Mouse (Mus musculus) erythroblast, embryonic 14.5 days (primary cell): ENCODE results near the gene Il24. TPM values are rescaled to one million over a fixed set of nuclear protein-coding genes. Genes with fewer than 3 reads are reported as not detected.

Experiments used
- H3K27me3 ChIP-seq: 2 replicates; pipeline ENCODE4 v1.6.1; 2012; ENCODE audit warnings: inconsistent platforms; ENCODE audit not compliant: control insufficient read depth
- H3K36me3 ChIP-seq: 2 replicates; pipeline ENCODE4 v1.6.1; 2012; ENCODE audit warnings: mild to moderate bottlenecking, inconsistent platforms; ENCODE audit not compliant: control insufficient read depth
- H3K4me1 ChIP-seq: 2 replicates; pipeline ENCODE4 v1.6.1; 2012; ENCODE audit warnings: inconsistent platforms; ENCODE audit not compliant: control insufficient read depth
- H3K4me3 ChIP-seq: replicated peaks from 2 replicates; pipeline ENCODE3; 2012; ENCODE audit warnings: moderate library complexity, mild to moderate bottlenecking, inconsistent platforms
- H3K9me3 ChIP-seq: 2 replicates; pipeline ENCODE4 v1.6.1; 2012; ENCODE audit warnings: low read length, inconsistent platforms, mixed read lengths; ENCODE audit not compliant: control insufficient read depth
- GATA1 ChIP-seq: IDR thresholded peaks from 2 replicates; pipeline ENCODE4 v1.6.1; 2012; ENCODE audit warnings: low read length, inconsistent platforms, mixed read lengths
- TAL1 ChIP-seq: IDR thresholded peaks from 3 replicates; pipeline ENCODE4 v1.6.1; 2012; ENCODE audit warnings: low read length, inconsistent platforms, mixed read lengths
- polyA plus RNA-seq: library from polyadenylated mRNA; stranded (reverse); fragments of >175 nt; gene quantifications from 2 replicates; pipeline ENCODE4 v1.2.3, GENCODE M21; 2012

The Il24 gene
- not detected in 2 replicates for polyA plus RNA-seq

GRCm38 (mm10) chr1:130887354-130887753 is at the start of gene Il24:
Gene Il24, minus strand, starts transcription at chr1:130887454.
- H3K27me3 ChIP-seq, result peaks cover 4% of the 10 kb centered on the region; the same call in 1 of the 2 replicates
- H3K9me3 ChIP-seq, result no peaks in the 10 kb centered on the region
- TF ChIP-seq GATA1 (no peak), TAL1 (no peak)
- no peaks in the 10 kb centered on the region for H3K36me3 ChIP-seq
- no peaks in the 10 kb centered on the region for H3K4me1 ChIP-seq
- no peak within 1 kb of the TSS for H3K4me3 ChIP-seq

- H3K4me1 ChIP-seq, result no peaks in the 10 kb centered on the region
- TF ChIP-seq TAL1 (no peak), GATA1 (no peak)
- H3K36me3 ChIP-seq, result no peaks in the 10 kb centered on the region
- H3K27me3 ChIP-seq, result no peaks in the 10 kb centered on the region
- no peak overlapping the region for H3K4me3 ChIP-seq
- H3K9me3 ChIP-seq, result no peaks in the 10 kb centered on the region
These were observed 49.1 kb upstream of the Il24 start for GRCm38 (mm10) chr1:130936351-130936750.

- Histone ChIP-seq H3K4me1 (no peaks in the 10 kb centered on the region), H3K9me3 (no peaks in the 10 kb centered on the region), H3K4me3 (no peak overlapping the region), H3K27me3 (no peaks in the 10 kb centered on the region), H3K36me3 (no peaks in the 10 kb centered on the region)
- TF ChIP-seq TAL1 (no peak), GATA1 (no peak)
These were observed 39.2 kb upstream of the Il24 start for GRCm38 (mm10) chr1:130926484-130926883.

GRCm38 (mm10) chr1:130918323-130918980 is 31.2 kb upstream of the Il24 start:
- TF ChIP-seq GATA1, result no peak
- no peak for TF ChIP-seq TAL1
- H3K4me3 ChIP-seq, result no peak overlapping the region
- H3K4me1 ChIP-seq, result no peaks in the 10 kb centered on the region
- no peaks in the 10 kb centered on the region for H3K27me3 ChIP-seq
- no peaks in the 10 kb centered on the region for H3K36me3 ChIP-seq
- no peaks in the 10 kb centered on the region for H3K9me3 ChIP-seq

- H3K27me3 ChIP-seq, result no peaks in the 10 kb centered on the region
These were observed 24.3 kb upstream of the Il24 start, which contains the start of gene Il20 for GRCm38 (mm10) chr1:130911401-130912010. Gene Il20, minus strand, starts transcription at chr1:130911451.

GRCm38 (mm10) chr1:130902505-130902904 is 15.3 kb upstream of the Il24 start:
- TF ChIP-seq TAL1 (no peak), GATA1 (no peak)
- no peaks in the 10 kb centered on the region for H3K4me1 ChIP-seq
- H3K36me3 ChIP-seq, result no peaks in the 10 kb centered on the region
- no peaks in the 10 kb centered on the region for H3K9me3 ChIP-seq
- no peak overlapping the region for H3K4me3 ChIP-seq
- H3K27me3 ChIP-seq, result no peaks in the 10 kb centered on the region

More at GRCm38 (mm10) chr1:130911401-130912010, 24.3 kb upstream of the Il24 start, which contains the start of gene Il20:
- H3K4me1 ChIP-seq, result no peaks in the 10 kb centered on the region
- no peaks in the 10 kb centered on the region for H3K36me3 ChIP-seq
- no peak within 1 kb of the TSS for H3K4me3 ChIP-seq
- H3K9me3 ChIP-seq, result no peaks in the 10 kb centered on the region
- no peak for TF ChIP-seq GATA1
- TF ChIP-seq TAL1, result no peak

GRCm38 (mm10) chr1:130894468-130894867 is 7.2 kb upstream of the Il24 start:
- Histone ChIP-seq H3K4me1 (no peaks in the 10 kb centered on the region), H3K36me3 (no peaks in the 10 kb centered on the region), H3K27me3 (no peaks in the 10 kb centered on the region), H3K9me3 (no peaks in the 10 kb centered on the region), H3K4me3 (no peak overlapping the region)
- TF ChIP-seq GATA1 (no peak), TAL1 (no peak)

GRCm38 (mm10) chr1:130893329-130894040 is 6.2 kb upstream of the Il24 start:
- Histone ChIP-seq H3K4me3 (no peak overlapping the region), H3K9me3 (no peaks in the 10 kb centered on the region), H3K4me1 (no peaks in the 10 kb centered on the region), H3K36me3 (no peaks in the 10 kb centered on the region), H3K27me3 (no peaks in the 10 kb centered on the region)
- TF ChIP-seq TAL1 (no peak), GATA1 (no peak)

GRCm38 (mm10) chr1:130892446-130892845 is 5.2 kb upstream of the Il24 start:
- Histone ChIP-seq H3K9me3 (no peaks in the 10 kb centered on the region), H3K27me3 (no peaks in the 10 kb centered on the region), H3K36me3 (no peaks in the 10 kb centered on the region), H3K4me3 (no peak overlapping the region), H3K4me1 (no peaks in the 10 kb centered on the region)
- TF ChIP-seq TAL1 (no peak), GATA1 (no peak)
